Mouse (Mus musculus): ENCODE results near the gene Ctnna3.
"Not testable (repeated sequence)": the region's sequence is repeated elsewhere in the genome, so short reads cannot be mapped to it uniquely, and the experiment has no call there.

The Ctnna3 gene

GRCm38 (mm10) chr10:64892458-64892857 lies 1462.6 kb downstream of the Ctnna3 start:
- DNase-seq (ENCODE audit: low spot score in 2 of 2) = no peak

DNA sequence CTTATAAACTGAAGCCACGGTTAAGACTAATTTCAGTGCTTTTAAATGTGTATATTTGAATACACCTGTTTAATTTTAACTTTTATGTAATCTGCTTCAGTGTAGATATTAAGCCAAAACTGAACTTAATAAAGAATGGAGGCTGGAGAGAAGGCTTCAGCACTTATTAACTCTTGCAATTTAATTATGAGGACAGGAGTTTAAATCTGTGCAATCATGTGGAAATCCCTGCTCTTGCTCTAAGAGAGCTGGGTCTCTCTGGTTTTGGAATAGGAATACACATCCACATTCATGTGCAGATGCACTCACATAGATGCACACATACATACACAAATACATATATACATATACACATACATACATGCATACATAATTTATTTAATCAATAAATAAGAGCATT lies 1468.8 kb downstream of the Ctnna3 start:
- no peak for DNase-seq (ENCODE audit: low spot score in 2 of 2)

DNA sequence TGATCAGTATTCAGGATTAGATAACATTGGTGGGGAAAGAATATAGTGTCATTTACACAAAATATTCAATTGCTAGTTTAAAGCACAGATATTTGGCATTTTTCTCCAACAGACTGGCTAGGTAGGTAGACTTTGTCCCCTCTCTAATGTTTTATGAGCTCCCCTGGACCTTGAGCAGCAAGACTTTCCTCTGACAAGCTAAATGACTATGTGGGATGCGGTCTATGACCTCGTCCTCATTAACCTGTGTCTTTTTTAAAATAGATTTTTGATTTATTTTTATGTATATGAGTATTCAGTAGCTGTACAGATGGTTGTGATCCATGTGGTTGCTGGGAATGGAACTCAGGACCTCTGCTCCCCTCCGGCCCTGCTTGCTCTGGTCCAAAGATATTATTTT lies 1471.8 kb downstream of the Ctnna3 start:
- no peak for DNase-seq (ENCODE audit: low spot score in 2 of 2)

- DNase-seq (ENCODE audit: low spot score in 2 of 2) = no peak
These were observed 1511.1 kb downstream of the Ctnna3 start for GRCm38 (mm10) chr10:64940975-64941374.

GRCm38 (mm10) chr10:64958391-64958790 lies 1528.5 kb downstream of the Ctnna3 start:
- no peak for DNase-seq (ENCODE audit: low spot score in 2 of 2)

DNA sequence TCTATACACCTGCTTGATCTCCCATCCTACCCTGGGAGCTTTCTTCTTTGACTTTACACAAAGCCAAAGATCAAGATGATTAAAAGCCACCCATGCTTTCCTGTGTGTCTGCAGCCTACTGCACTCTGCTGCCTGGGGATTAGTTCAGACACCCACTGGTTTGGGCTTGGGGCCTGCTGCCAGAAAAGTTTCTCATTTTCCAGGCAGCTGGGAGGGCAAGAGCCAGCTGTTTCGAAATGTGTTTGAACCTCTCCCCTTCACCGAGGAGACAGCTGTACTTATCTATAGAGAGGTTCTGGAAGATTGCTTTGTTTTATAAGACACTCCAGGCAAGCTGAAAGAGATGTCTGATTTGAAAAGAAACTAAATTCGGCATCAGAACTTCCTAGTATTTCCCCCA lies 1563.0 kb downstream of the Ctnna3 start:
- DNase-seq (ENCODE audit: low spot score in 2 of 2) = no peak

DNA sequence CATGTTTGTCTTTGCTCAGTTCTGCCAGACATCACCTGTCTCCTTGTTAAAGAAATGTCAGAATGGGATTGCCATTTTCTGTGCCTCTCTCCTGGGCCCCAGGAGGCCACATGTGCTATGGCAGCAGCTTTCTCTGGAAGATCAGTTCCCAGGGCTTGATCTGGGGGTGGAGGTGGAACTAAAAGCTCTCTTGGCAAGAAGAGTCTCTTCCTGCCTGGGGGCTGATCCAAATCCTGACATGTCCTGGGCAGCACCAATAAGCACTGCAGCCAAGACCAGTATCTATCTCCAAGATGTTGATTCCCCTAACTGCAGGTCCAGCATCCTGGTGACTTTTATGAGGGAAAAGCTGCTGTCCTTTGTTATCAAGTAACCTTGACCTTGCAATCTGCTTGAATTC lies 1583.6 kb downstream of the Ctnna3 start:
- DNase-seq (ENCODE audit: low spot score in 2 of 2) = no peak

- DNase-seq (ENCODE audit: low spot score in 2 of 2) = no peak
These were observed 1592.8 kb downstream of the Ctnna3 start for GRCm38 (mm10) chr10:65022667-65023066.

- not testable (repeated sequence) for DNase-seq (ENCODE audit: low spot score in 2 of 2)
These were observed 1603.6 kb downstream of the Ctnna3 start for GRCm38 (mm10) chr10:65033516-65033915.
